Mouse (Mus musculus) cerebellum, adult 18-20 months (tissue): ENCODE measurements at regions not wholly inside any gene's neighbourhood (a gene's known extent, or its start where the extent isn't known, plus 50 kb on each side); places are given as distances from the start of the nearest gene placed in this dataset.

Experiments
- DNase-seq, 2 experiments: peaks; one replicate each; pipeline ENCODE4 v3.0.0; 2021

DNA sequence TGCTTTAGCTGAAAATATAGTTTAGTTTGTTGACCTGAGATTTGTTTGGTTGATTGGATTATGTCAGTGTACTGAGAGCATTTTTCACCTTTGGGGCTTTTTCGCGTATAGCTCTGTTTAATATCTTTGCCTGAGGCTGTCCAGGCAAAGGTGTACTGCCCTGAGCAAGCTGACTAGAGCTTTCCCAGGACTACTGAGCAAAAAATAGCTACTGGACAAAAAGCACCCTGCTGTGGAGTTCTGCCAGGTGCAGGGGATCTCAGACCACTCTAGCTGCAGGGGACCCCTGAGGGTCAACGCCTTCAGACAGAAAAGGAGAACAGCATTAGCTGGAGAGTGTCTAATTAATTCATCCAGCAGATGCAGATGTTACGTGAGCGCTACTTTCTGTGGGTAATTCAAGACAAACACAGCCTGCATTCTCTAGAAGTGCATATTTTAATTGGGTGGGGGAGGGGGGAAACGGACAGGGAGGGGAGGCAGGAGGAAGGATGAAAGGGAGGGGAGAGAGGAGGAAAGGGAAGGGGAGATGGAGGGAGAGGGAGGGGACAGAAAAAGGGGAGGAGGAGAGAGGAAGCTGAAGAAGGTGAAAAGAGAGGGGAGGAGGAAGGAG is 61.7 kb downstream of the Thnsl1 start:
- DNase-seq: no peak

DNA sequence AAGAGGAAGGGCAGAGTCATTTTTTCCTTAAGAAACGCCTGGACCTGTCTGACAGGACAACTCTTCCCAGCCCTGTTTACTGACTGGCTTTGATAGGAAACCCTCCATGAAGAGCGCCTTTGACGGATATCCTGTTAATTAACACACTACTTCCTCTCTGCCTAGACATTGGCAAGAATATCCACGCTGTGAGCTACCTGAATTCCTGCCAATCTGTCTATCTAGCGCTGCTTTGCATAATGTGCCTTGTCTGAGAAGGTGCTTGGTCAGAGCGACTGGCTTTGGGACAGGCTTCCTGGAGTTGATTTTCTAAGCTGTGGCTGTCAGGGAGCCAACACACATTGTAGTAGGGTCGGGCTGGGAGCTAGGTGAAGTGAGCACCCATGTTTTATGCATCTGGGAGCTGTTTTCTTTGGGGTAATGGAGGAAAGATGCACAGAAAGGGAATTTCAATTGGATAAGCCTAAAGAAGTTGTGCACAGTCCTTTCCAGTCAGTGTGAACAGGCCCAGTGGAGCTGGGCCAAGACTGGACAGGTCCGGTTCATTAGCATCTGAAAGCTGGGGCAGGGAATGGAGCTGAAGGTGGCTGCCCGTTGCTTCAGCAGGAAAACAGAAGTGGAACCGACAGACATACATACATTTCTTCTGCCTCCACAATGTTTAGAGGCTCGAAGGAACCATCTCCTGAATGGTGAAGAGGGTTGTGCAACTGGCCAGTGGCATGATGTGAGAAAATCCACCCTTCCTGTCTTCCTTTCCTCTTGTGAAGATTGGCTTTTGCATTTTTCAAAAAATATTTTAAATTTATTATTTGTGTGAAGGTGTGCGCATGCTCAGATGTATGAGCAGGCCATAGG is 64.7 kb downstream of the Thnsl1 start:
- DNase-seq: peak in 1 of 2 experiments; percentile 38

DNA sequence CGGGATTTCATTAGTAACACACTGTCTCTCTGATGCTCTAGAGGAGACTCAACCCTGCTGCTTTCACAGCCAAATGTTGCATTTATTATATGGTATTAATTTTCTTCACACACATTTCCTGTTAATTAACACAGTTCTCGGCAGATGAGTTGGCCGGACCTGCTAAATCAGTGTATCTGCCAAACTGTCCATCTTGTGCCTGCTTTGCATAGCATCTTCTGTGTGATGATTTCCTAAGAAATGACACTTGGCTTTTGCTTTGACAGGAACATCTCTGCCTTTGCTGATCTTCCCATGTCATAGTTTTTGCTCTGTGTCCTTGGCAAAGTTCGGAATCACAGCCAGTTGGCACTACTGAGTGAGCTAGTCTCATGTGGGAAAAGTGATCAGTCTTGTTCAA is 67.9 kb downstream of the Thnsl1 start:
- DNase-seq: no peak

DNA sequence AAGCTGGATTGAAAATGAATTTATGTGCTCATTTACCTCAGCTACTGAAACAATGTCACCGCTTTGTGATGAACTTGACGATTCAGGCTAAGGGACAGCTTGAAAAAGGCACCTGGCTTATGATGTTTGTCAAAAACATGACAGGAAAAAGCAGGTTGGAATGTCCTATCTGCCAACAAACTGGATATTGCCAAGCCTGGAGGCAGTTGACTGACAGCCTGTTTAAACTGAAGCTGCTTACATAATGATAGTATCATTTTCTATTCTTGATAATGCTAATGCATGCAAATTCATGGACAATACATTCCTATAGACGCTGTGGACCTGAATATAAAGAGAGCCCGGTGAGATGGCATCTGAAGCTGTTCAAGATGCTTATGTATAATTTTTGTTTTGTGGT is 69.8 kb downstream of the Thnsl1 start:
- DNase-seq: no peak

DNA sequence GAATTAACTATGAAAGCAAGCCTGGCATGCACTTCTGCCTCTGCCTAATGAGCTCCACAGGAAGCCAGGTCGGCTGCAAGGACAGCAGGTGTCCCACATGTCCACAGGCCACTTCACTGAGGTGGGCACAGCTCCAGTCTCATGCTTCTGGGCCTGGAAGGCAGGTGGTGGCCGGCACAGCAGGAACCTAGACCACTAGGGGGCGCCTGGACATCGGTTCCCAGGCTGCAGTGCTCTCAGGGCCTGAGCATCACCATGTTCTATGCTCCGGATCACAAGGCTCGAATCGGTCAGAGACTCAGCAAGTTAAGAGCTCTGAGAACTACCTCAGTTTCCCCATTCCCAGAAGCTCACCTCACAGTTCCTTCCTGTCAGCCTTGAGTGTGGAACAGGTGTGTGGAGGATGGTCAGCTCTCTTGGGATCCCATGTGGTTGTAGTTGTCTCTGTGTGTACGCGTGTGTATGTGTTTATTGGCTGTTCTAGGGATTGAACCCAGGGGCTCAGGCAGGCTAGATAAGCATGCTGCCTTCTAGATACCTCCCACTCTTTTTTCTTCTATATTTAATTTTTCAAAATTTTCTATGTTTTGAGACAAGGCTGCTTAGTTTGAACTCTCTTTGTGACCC is 75.4 kb downstream of the Thnsl1 start:
- DNase-seq: peak; percentile 95 to 98

DNA sequence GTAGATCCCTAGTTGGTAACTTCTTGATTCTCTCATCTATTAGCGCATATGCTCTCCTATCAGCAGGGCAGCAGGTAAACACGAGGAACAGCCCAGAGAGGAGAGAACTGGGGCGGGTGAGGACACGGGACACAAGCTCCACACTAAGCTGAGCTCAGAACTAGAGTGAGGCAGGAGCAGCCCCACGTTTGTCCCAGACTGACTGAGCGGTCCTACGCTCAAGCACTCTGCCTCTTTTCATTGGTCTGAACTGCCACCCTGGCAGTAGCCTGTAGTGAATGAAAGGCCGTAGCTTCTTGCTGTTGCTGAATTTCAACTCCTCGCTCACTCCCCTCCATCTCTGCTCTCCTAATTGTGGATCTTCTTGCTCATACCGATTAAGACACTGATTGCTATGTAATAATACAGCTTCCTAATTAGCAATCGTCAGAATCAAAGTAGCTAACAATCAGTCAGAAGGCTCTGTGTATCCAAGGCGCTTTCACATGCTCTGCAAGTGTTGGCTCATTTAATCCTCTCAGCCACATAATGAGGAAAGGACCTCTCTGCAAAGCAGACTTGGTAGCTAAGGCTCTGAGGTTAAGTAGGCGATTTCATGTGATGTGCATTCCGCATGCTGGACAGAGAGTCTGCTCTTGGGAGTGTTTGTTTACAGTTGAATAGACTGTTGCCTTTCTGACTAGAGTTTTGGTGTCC is 77.1 kb downstream of the Thnsl1 start:
- DNase-seq: no peak

DNA sequence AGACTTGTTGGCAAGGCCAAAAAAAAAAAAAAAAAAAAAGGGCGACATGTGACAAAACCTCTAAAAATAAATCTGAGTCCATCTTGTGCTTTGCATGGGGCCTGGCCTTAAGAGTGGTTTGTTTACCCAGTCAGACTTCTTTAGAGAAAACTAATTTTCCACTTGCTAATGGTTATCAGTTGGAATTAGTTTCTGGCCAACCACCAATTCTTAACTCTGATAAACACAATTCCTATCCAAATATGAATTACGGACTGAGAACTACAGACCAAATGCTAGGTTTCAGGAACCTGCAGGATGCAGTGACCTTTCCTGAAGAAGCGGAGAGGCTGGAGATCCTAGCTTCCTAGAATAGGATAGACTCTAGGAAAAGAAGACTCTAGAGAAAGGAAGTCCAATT is 79.4 kb downstream of the Thnsl1 start:
- DNase-seq: no peak

DNA sequence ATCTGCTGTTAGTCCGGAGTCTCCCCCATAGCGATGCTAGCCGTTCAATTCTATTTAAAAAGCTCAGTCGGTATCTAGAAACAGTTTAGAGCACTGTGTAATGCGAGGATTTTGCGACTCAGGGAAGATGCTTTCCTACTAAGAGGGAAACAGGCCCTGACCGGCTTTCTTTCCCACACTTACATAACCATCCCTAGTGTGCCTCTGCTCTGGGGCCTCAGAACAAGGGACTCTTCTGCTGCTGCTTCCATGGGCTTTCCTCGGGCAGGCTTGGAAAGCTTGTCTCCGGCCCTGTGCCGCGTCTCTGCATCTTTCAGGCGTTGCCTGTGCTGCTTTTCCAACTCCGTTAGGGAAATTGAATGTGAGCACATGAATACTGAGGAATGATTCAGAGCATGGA is 79.6 kb upstream of the Gpr158 start:
- DNase-seq: peak; percentile 25 to 26

DNA sequence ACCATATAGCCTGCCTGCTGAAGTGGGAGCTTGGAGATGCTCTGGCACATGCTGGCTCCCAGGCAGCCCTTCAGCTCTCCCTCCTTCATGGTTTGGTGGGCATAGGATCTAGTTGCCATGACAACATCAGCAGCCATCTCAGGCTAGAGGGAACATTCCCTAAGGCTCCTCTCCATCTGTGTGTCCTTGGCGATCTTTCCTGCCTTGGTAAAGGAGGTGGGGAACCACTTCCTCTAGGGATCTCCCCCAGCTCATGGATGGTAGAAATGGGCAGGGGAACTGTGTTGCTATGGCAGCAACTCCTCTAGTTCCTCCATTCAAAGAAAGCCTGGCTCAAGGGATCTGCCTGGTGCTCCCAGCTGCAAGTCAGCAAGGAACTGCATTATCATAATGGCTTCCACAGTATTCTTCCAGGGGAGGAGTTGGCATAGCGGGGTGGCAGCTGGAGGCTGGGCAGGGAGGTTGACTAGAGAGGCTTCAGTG is 74.6 kb upstream of the Gpr158 start:
- no peak for DNase-seq

DNA sequence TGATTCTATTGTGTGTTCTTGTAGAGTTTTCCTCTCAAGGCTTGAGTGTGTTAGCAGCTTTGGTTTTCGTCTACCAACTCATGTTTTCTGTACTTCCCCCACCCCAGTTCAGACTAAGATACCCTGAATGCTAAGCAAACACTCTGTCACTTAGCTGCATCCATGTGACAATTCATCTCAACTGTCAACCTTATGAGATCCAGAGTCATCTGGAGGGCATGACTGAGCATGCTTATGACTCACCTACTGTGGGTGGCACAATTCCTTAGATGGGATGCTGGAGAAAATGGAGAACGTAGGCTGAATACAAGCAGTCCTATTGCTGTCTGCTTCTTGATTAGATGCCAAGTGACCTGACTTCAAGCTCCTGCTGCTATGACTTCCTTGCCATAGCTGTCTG is 73.3 kb upstream of the Gpr158 start:
- DNase-seq: no peak

DNA sequence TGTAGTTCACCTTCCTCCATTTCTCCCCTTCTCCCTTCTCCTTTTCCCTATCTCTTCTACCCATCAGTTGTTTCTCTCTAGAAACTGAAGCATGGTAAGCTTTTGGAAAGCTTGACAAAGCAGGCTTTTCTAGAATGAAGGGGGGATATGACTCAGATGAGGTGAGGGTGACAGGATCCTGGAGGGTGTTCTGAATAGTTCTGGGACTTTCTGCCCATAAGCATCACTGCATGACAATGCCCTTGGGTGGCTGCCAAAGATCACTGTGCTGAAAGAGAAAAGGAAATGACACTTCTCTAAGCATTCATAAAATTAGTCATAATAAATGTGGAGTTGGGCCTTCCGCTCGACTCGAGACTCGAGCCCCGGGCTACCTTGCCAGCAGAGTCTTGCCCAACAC is 67.7 kb upstream of the Gpr158 start:
- DNase-seq: peak; percentile 55 to 66
